Mouse (Mus musculus) c-Kit-negative CD71-positive TER-119-positive erythroid progenitor cells, embryonic 14.5 days (primary cell): ENCODE results near the gene Tspan2.

Experiments used
- DNase-seq: peaks from one replicate; pipeline ENCODE4 v3.0.0-alpha.2; 2013; ENCODE audit warnings: low read depth, low spot score

Gene Tspan2

GRCm38 (mm10) chr3:102734313-102735030, at the start of gene Tspan2:
Gene Tspan2 (plus strand): TSS chr3:102734529.
- DNase-seq: no peak

GRCm38 (mm10) chr3:102686861-102687260, 47.5 kb upstream of the Tspan2 start:
- DNase-seq: no peak

DNA sequence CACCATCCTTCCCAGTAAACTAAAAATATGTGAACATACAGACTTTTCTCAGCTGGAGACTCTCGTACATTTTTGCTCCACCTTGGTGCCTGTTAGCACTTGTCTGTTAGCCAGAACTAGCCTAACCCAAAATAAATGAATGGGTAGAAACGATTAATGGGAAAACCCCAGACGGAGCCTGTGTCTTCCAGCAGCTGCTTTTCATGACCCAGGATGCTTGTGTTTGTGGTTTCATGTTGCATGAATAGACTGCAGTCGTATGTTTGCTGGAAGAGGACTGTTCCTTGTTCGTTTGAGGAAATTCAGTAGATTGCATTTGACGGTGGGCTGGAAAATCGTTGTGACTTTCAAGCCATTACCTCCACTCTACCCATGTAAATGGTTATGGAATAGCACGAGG, 46.5 kb upstream of the Tspan2 start:
- no peak for DNase-seq

DNA sequence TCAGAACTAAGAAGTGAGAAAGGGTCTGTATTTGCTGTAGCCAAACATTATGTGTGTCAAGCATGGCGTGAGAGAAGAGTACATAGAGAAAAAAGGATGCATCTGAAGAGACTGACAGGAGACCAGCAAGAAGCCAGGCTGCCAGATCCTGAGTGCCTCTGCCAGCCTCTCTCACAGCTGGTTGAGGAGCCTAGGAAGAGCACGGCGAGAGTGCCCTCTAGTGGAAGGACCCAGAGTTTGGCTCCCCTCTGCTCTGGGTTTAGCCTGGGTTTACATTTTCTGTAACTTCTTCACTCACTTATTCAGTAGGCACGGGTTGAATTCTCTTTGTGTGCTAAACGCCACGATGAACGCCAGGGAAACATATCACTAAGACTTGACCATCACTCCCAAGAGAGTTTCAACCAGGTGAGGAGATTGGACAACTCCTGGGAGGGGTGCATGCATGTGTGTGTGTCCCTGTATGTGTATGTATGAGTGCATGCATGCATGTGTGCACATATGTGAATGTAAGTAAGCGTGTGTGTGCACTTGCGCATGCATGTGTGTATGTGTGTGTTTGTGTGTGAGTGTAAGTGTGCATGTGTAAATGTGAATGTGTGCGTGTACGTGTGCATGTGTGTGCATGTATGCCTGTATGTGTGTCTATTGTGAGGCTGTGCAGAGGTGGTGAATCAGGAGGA, 42.4 kb upstream of the Tspan2 start:
- DNase-seq: no peak

GRCm38 (mm10) chr3:102692758-102693325, 41.5 kb upstream of the Tspan2 start:
- DNase-seq: no peak

DNA sequence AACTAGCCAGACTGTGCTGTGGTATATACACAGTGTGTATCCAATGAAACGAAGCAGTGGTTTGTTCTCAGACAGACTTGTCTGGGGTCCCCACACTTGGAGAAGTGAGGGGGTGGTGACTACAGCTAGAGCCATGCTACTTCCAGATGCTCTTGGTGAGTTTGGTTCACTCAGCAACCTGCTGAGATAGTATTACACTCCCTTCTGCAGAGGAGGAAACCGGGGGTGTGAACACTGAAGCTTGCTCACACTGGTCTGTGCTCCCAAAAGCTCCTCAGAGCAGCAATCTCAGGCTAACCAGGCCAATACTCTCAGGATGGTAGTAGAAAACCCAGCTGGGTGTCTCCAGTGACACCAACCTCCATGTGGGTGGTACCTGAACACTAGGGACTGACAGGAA, 36.2 kb upstream of the Tspan2 start:
- DNase-seq: no peak

- DNase-seq: no peak
Observed at GRCm38 (mm10) chr3:102701303-102701702, 33.0 kb upstream of the Tspan2 start.

DNA sequence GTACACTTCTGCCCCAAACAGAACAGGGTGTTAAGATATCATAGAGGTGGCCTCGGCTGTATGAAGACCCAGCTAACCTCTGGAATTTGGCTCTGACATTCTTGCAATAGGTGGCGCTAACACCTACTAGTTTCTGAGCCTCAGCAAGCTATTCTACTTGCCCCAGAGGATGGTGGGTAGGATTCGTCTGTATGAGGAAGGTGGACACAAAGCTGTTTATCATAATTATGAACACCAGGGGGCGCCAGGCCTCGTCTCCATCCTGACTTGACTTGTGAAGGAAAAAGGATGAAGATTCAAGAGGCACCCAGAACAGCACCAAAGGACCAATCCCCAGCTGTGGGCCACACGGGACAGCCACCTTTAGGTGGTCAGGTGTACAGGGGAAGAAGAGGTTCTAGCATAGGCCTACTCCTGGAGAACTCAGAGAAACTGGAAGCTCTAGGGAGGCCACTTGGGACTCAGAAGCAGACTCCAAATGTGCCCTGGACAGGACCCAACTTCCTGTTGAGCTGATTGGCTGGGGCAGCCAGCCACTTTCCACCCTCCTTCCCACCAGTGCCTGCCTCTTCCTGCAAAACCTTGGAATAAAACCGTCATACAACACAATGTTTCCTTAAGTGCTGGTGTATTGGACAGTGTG, 32.3 kb upstream of the Tspan2 start:
- DNase-seq: peak; percentile 36

GRCm38 (mm10) chr3:102704001-102704401, 30.3 kb upstream of the Tspan2 start:
- DNase-seq: no peak

GRCm38 (mm10) chr3:102708599-102708998, 25.7 kb upstream of the Tspan2 start:
- DNase-seq: no peak

GRCm38 (mm10) chr3:102715066-102715584, 19.2 kb upstream of the Tspan2 start:
- DNase-seq: peak; percentile 24

GRCm38 (mm10) chr3:102715839-102716238, 18.5 kb upstream of the Tspan2 start:
- no peak for DNase-seq

DNA sequence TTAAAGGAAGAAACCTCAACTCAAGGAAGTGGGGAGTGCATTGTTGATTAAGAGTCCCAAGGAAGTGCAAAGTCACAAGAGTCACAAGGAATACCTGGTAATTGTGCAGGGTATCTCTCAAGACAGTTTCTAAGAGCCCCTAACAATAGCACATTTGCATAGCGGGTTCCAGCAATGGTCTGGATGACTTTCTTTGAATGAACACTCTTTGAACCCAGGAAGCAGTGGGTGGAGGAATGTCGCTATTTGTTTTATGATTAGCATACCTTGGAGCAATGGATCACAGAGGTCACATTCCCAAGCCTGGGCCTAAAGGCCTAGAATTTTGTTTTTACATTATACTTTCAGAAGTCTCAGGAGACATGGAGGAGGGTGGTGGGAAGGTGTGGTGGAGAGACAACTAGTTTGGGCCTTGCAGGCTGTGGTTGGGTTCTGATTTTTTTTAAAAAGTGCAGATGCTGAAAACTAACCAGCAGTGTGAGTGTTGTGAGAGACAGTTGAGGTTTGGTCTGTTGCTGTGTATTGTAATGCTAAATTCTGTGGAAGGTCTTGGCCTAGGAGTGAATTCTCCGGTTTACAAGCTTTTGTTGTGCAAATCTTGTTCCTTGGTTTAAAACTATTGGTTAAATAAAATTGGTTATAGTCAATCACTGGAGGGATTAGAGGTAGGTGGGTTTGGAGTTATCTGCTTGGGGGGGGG, 16.6 kb upstream of the Tspan2 start:
- DNase-seq: no peak

GRCm38 (mm10) chr3:102723154-102723553, 11.2 kb upstream of the Tspan2 start:
- no peak for DNase-seq

GRCm38 (mm10) chr3:102723841-102724570, 10.3 kb upstream of the Tspan2 start:
- no peak for DNase-seq

DNA sequence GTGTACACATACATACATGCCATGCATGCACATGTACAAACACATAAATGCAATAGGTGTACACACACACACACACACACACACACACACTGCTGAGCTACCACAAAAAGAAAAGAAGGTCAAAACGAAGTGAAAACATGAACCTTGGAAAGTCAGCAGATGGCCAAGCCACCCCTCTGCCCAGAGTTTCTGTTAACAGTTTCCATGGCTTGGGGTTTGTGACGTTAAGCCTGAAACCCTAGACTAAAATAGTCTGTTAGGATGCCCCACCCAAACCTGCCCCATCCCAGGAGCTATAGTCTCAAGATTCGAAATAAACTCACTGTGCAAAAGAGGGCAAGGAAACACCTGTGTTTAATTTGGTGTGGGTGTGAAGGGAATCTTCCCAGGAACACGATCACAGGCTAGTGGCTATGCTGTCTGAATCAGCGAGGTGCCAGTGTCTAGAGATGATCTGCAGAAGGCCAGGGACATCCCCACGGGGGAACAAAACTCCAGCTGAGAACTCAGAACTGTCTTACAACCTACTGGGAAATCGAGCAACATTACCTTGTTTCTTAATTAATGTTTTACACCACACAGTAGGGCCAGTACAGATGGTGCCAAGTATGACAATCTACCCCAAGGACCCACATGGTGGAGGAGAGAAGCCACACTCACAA, 9.4 kb upstream of the Tspan2 start:
- DNase-seq: no peak

DNA sequence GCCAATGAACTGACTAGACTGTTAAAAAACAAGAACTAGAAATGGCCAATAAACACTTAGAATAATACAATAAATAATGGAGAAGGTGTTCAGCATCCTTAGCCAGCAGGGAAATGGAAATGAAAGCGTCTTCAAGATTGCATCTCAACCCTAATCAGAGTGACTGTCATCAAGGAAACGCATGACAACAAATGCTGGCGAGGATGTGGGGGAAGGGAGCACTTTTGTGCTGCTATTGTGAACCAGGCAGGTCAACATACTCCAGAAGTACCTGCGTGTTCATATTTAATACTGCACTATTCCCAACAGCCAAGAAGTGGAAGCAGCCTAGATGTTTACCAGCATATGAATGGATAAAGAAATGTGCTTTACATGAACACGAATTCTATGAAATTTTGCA, 4.9 kb upstream of the Tspan2 start:
- DNase-seq: no peak

- no peak for DNase-seq
Observed at GRCm38 (mm10) chr3:102731112-102731511, 3.2 kb upstream of the Tspan2 start.

GRCm38 (mm10) chr3:102732619-102733018, 1.7 kb upstream of the Tspan2 start:
- no peak for DNase-seq

DNA sequence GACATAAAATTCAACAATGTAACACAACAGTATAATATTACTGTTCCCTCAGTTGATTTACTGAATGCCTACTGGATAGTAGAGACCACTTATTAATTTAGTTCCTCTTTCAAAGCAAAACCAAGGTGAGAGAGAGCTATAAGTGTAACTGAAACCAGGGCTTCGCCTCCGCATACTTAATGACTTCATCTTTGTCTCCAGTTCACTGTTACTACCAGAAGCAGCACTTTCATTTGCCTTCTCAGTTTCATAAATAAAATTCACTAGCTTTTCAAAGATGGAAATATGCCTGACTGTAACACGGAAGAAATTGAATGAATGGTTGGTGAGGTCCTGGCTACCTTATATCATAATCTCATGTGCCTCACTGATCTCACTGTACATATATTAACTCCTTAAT, 1.3 kb upstream of the Tspan2 start:
- DNase-seq: no peak
